Mouse (Mus musculus): Measurements from ENCODE around the gene Gm9376. TPM values are rescaled to one million over a fixed set of nuclear protein-coding genes. Genes with fewer than 3 reads are reported as not detected.

Gene Gm9376
- polyA plus RNA-seq, 1 experiment from 2014 or later = not detected

DNA sequence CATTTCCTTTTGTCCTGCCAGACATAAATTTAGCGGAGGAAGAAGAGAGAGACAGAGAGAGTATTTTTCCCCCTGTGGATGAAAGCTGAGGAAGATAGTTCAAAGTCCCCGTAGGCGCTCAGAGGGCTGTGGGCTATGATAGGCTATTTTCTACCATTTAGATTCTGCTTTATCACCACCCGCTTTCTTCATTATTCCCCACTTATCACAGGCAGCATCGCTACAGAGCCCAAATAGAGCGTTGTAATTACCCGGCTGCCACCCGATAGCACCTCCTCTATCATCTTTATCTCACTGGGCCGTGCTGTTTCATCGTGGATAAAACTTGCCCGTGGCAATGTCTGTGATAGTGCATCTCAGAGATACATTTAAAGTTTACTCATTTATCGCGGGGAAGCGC, 35.8 kb downstream of the Gm9376 start:
- Histone ChIP-seq H3K27ac (no peak overlapping the region), H3K36me3 (replicated peaks) (no peaks in the 10 kb centered on the region), H3K27me3 (ENCODE audit: poor library complexity, severe bottlenecking) (peaks cover 11% of the 10 kb centered on the region; the same call in 1 of the 2 replicates), H3K4me3 (no peak overlapping the region), H3K4me1 (peaks cover 11% of the 10 kb centered on the region), H3K9me3 (no peaks in the 10 kb centered on the region)
- DNase-seq (ENCODE audit: extremely low spot score, low spot score) = no peak
- WGBS = 89% methylated on average over 14 of the region's 14 CpGs

GRCm38 (mm10) chr14:118304560-118304959, 37.8 kb downstream of the Gm9376 start:
- Histone ChIP-seq H3K9me3 (no peaks in the 10 kb centered on the region), H3K4me1 (peaks cover 11% of the 10 kb centered on the region), H3K27me3 (ENCODE audit: poor library complexity, severe bottlenecking) (peaks cover 11% of the 10 kb centered on the region; the same call in 1 of the 2 replicates), H3K4me3 (no peak overlapping the region), H3K27ac (no peak overlapping the region), H3K36me3 (replicated peaks) (no peaks in the 10 kb centered on the region)
- WGBS = 79% methylated on average over 9 of the region's 9 CpGs
- no peak for DNase-seq (ENCODE audit: extremely low spot score, low spot score)

GRCm38 (mm10) chr14:118305951-118306350, 39.2 kb downstream of the Gm9376 start:
- WGBS = 85% methylated on average over 9 of the region's 9 CpGs

GRCm38 (mm10) chr14:118307060-118307459, 40.3 kb downstream of the Gm9376 start:
- H3K9me3 ChIP-seq = no peaks in the 10 kb centered on the region
- 88% methylated on average over 8 of the region's 8 CpGs for WGBS
- no peaks in the 10 kb centered on the region for H3K27me3 ChIP-seq (ENCODE audit: poor library complexity, severe bottlenecking)
- peaks cover 11% of the 10 kb centered on the region for H3K4me1 ChIP-seq
- no peak for DNase-seq (ENCODE audit: extremely low spot score, low spot score)
- no peak overlapping the region for H3K4me3 ChIP-seq
- H3K36me3 ChIP-seq (replicated peaks) = no peaks in the 10 kb centered on the region
- H3K27ac ChIP-seq = no peak overlapping the region

More at GRCm38 (mm10) chr14:118305951-118306350, 39.2 kb downstream of the Gm9376 start:
- Histone ChIP-seq H3K9me3 (no peaks in the 10 kb centered on the region), H3K4me3 (no peak overlapping the region), H3K36me3 (replicated peaks) (no peaks in the 10 kb centered on the region), H3K27me3 (ENCODE audit: poor library complexity, severe bottlenecking) (0 out of 2 replicates have a peak, but pooled peaks cover 3% of the 10 kb centered on the region), H3K27ac (no peak overlapping the region), H3K4me1 (peaks cover 11% of the 10 kb centered on the region)
- DNase-seq (ENCODE audit: extremely low spot score, low spot score) = no peak

DNA sequence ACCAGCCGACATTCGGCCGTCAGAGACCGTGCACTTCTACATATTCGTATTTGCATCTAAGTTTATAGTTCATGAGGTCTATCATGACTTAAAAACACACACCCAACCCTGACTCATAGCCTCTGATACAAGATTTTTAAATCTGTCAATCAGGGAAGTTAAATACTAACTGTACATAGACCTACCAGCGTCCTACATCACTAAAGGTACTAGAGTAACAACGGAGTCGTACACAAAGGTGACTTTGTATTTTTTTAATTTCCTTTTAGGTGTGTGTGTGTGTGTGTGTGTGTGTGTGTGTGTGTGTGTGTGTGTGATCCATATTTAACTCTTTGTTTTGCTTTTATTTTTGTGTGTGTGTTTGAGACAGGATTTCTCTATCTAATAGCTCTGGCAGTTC, 44.9 kb downstream of the Gm9376 start:
- Histone ChIP-seq H3K9me3 (no peaks in the 10 kb centered on the region), H3K4me3 (no peak overlapping the region), H3K27ac (no peak overlapping the region), H3K36me3 (replicated peaks) (no peaks in the 10 kb centered on the region), H3K4me1 (no peaks in the 10 kb centered on the region), H3K27me3 (ENCODE audit: poor library complexity, severe bottlenecking) (no peaks in the 10 kb centered on the region; the same call in 1 of the 2 replicates)
- WGBS = 94% methylated on average over 8 of the region's 8 CpGs
- no peak for DNase-seq (ENCODE audit: extremely low spot score, low spot score)

GRCm38 (mm10) chr14:118312664-118313063, 45.9 kb downstream of the Gm9376 start:
- 0 out of 2 replicates have a peak, but pooled peaks cover 3% of the 10 kb centered on the region for H3K4me1 ChIP-seq

GRCm38 (mm10) chr14:118313931-118314330, 47.2 kb downstream of the Gm9376 start:
- H3K36me3 ChIP-seq (replicated peaks) = no peaks in the 10 kb centered on the region
- H3K27me3 ChIP-seq (ENCODE audit: poor library complexity, severe bottlenecking) = peaks cover 20% of the 10 kb centered on the region
- DNase-seq (ENCODE audit: extremely low spot score, low spot score) = no peak
- H3K4me3 ChIP-seq = no peak overlapping the region
- no peaks in the 10 kb centered on the region for H3K9me3 ChIP-seq
- no peak overlapping the region for H3K27ac ChIP-seq
- H3K4me1 ChIP-seq = 0 out of 2 replicates have a peak, but pooled peaks cover 8% of the 10 kb centered on the region
- 93% methylated on average over 3 of the region's 3 CpGs for WGBS

More at GRCm38 (mm10) chr14:118312664-118313063, 45.9 kb downstream of the Gm9376 start:
- no peak overlapping the region for H3K27ac ChIP-seq
- no peak overlapping the region for H3K4me3 ChIP-seq
- H3K36me3 ChIP-seq (replicated peaks) = no peaks in the 10 kb centered on the region
- peaks cover 7% of the 10 kb centered on the region; the same call in 1 of the 2 replicates for H3K27me3 ChIP-seq (ENCODE audit: poor library complexity, severe bottlenecking)
- H3K9me3 ChIP-seq = no peaks in the 10 kb centered on the region
- no peak for DNase-seq (ENCODE audit: extremely low spot score, low spot score)
- WGBS = 94% methylated on average over 10 of the region's 10 CpGs

GRCm38 (mm10) chr14:118317260-118317659, 50.5 kb downstream of the Gm9376 start:
- DNase-seq (ENCODE audit: extremely low spot score, low spot score) = no peak
- Histone ChIP-seq H3K9me3 (no peaks in the 10 kb centered on the region), H3K27me3 (ENCODE audit: poor library complexity, severe bottlenecking) (peaks cover 53% of the 10 kb centered on the region), H3K4me1 (peaks cover 17% of the 10 kb centered on the region), H3K4me3 (no peak overlapping the region), H3K27ac (no peak overlapping the region), H3K36me3 (replicated peaks) (no peaks in the 10 kb centered on the region)
- WGBS = 87% methylated on average over 9 of the region's 9 CpGs

Small RNAs within 50 kb of the gene (microRNA-seq; reads per million reads assigned to microRNA genes)
- not detected for gene Mir6241

Other genes with a start within 250 kb of the Gm9376 start
- 7.4 and 10.6 TPM in 2 replicates for gene Dct, start 214.7 kb upstream of the Gm9376 start, polyA plus RNA-seq (2016; fragmentation: Nextera tagmentation; extraction: Ambion mirVana)
- gene Tgds, start 134.2 kb upstream of the Gm9376 start, polyA plus RNA-seq (2016; fragmentation: Nextera tagmentation; extraction: Ambion mirVana) = 28.4 and 30.6 TPM in 2 replicates
- gene Gpr180, start 129.8 kb upstream of the Gm9376 start, polyA plus RNA-seq (2016; fragmentation: Nextera tagmentation; extraction: Ambion mirVana) = 36.8 and 37.7 TPM in 2 replicates
- gene Sox21, start 29.9 kb upstream of the Gm9376 start, polyA plus RNA-seq (2016; fragmentation: Nextera tagmentation; extraction: Ambion mirVana) = 7.9 and 8.7 TPM in 2 replicates

Data from forebrain, embryonic 10.5 days (tissue).